Mouse (Mus musculus) WW6 (cell line): ENCODE measurements around the gene Mllt10.

Source experiments
- DNase-seq: peaks from one replicate; pipeline ENCODE4 v3.0.0-alpha.2; 2013; ENCODE audit warnings: low read depth, low spot score

Mllt10 gene

DNA sequence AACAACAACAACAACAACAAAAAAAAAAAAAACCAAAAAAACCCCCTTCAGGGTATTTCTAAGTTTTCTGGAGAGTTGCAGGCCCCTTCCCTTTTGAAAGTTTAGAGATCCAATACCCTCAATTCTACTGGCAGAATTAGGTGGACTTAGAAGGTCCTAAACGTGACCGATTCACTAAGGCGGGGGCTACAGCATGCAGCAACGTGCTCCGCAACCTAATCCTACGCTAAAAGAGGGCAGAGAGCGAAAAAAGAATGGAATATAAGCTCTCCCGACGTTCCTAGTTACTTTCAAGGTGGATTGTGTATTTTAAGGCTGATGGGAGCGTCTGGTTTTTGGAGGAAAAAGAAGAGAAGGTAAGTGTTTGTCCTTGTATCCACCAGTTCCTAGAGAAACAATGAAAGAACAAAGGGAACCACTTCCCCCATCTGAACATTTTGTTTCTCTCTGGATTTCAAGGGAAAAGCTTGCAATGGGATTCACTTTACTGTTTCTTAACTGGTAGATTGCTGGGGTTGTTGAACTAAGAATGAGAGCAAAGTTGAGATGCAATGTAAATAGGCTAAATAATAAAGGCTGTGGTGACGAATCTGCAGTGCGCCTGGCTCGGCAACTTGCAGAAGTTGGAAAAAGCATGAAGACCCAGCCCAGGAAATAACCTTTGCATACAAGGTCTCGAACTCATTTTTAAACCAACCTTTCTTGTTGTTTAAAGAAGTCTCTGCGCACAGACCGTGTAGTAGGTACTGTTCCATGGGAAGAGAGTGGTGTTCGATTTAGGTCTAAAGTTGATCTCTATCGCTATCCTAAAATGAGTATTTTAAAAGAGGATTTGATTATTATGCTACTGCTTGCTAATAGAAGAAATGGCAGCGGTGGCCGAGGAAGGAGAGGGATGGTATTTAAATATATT lies at the start of gene Mllt10:
TSS of gene Mllt10 (plus strand) at position 222 of the 913 bp plus-strand sequence.
- DNase-seq = no peak

DNA sequence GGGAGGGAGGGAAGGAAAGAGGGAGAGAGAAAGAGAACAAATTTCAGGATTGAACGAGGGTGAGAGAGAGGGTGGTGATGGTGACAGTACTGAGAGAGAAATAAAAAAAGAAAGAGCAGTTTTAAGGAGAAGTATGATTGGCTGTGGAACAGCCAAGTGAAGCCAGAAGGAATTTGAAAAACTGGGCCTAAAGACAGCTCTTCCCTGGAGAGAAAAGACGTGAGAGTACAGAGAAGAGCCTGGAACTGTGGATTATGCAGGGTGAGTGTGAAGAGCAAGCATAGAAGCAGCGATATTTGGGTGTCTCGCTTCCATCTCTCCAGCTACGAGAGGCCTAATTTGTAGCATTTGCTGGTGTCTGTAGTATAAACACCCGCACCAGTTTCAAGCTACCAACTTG lies 43.8 kb upstream of the Mllt10 start:
- DNase-seq = no peak

DNA sequence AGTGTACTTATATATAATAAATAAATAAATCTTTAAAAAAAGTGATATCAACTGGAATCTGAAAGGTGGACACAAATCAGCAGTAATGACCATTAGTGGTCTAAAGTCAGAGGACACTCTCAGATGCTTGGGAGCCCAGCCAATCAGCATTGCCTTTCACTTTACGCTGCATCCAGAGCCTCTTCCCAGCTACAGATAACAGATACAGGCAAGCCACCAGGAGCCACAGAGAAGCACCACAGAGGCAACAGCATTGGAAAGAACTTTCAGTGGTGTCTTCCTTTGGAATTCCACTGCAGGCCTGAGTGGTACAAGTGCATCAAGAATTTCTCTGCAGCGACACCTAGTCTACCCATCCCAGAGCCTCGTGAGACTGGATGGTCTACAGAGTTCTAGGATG lies 42.2 kb upstream of the Mllt10 start:
- no peak for DNase-seq

DNA sequence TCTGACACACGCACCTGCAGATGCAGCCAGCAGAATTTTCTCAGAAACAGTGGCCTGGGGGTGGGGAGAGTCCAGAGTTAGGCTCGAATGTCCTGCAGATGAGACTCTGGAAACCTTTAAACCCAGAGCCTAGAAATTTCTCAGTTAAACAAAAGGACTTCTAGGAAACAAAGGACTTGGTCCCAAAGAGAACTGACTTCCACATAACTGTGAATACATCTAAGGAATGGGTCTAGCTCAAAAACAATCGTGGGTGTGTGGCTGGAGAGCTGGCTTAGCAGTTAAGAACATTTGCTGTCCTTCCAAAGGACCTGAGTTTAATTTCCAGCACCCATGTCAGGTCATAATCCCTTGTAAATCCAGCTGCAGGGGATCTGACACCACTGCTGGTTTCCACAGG lies 39.5 kb upstream of the Mllt10 start:
- no peak for DNase-seq

DNA sequence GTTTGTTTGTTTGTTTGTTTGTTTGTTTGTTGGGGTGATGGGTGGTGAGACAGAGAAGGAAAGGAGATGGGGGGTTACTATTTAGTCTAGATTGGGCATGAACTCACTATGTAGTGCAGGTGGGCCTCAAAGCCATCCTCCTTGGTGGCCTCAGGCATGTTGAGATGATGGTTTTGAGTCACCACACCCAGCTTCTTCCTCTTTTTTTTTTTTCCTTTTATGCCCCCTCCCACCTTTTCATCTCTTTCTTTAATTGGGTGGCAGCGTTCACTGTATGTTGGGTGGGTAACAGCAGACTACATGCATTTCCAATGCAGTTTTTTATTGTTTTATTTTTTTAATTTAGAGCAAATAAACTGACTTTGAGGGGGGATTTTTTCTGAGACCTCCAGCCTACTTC lies 38.4 kb upstream of the Mllt10 start:
- no peak for DNase-seq

DNA sequence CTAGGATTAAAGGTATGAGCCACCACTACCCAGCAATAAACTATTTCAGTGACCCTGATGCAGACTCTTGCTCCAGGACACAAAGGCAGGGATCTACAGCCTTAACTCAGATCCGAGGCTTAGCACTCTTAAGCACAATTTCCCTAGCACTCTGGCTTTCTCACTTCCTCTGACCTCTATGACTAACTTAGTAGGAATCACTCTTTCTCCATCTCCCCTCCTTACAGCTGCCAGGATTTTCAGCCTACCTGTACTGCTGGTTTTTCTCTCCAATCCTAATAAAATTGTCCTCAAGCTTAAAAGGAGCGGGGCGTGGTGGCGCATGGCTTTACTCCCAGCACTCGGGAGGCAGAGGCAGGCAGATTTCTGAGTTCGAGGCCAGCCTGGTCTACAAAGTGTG lies 37.7 kb upstream of the Mllt10 start:
- no peak for DNase-seq

DNA sequence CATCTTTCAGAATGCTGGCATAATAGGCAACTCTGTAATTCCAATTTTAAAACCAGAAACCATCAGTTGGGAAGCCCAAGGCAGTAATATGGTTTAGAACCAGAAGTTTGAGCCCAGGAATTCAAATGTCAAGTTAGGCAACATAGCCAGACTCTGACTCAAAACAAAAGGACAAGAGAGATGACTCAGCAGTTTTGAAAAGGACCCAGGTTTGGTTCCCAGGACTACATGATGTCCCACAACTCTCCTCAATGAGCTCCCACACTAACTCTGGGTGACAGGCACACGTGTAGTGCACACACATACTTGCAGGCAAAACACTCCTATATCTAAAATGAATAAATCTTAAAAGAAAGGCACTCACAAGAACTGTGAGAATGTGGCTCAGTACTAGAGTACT lies 35.9 kb upstream of the Mllt10 start:
- no peak for DNase-seq

DNA sequence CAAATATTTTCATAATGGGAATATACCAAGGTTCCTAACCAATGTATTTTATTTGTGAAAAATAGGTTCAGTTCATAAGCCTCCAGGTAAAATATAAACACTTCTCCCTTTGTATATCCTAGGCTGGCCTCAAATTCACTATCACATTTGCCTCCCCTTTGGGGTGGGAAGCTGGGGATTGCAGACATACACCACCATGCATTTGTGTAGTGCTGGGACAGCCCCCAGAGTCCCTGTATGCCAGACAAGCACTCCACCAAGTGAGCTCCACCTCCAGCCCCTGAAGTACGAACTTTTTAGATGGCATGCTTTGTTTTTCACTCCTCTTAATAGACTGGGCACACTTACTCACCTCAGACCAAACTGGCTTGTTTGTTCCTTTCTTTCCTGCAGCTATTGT lies 32.2 kb upstream of the Mllt10 start:
- DNase-seq = no peak

DNA sequence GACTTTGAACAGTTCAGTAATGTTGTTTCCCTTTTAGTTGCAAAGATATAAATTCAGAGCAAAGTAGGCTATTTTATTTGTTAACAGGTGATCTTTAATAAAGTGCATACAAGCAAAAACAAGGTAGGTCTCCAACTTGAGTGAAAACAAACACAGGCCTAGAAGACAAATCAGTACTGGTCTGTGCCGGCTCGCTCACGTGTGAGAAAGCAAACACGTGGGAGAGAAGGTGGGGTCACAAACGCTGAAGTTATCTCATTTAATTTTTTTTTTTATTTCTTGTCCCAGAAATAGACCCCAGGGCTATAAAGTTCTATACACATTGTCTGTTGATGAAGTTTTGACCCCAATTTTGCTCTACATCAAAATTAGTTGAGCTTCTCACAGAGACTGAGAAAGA lies 29.9 kb upstream of the Mllt10 start:
- no peak for DNase-seq

DNA sequence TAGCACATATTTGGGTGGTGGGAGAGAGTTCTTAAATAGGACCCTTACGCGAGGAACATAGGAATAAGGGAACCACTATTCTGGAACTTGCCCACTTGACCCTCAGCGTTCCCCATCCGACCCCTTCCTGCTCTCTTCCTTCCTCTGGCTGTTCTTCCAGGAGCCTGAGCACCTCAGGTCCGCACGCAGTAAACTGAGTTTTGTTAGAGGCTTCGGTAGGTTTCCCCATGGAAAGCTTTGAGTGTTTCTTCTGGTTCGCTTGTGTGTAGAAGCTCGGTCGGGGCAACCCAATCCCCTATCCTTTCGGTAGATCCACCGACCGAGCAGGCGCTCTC lies 29.3 kb upstream of the Mllt10 start:
- no peak for DNase-seq

DNA sequence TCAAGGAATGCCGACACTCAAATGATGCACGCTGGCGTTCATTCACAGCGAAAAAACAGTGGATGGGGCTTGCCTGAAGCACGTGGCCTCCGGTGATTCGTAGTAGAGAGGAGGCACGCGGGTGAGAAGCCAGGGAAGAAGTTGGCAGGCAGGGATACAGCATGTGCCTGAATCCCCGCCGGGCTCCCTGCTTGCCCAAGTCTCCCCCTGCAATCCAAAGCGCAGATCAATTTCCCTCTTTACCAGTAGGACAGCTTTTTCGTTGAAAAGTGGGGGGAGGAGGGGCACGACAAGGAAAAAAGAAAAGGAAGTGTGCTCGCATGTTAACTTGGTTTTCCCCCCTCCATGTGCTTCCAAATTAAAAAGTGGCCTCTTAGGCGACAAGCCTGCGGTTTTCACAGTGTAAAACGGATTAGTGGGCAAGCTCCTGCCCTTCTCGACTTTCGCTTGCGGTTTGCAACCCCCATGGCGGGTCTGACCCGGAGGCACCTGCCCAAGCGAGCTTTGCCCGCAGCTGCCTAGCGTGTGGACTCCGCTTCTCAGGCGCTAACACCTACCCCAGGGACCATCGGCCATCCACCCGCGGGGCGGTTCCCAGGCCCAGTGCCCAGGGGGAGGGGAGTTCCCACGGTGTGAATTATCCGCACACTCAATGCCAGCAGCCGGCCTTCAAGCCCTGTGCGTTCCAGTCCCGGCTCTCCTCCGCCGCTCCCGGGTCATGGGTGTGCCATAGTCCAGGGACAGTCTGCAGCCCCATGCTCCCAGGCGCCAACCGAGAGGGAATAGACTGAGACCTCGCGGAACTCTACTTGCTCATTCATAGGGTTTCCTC lies 28.7 kb upstream of the Mllt10 start:
- no peak for DNase-seq

DNA sequence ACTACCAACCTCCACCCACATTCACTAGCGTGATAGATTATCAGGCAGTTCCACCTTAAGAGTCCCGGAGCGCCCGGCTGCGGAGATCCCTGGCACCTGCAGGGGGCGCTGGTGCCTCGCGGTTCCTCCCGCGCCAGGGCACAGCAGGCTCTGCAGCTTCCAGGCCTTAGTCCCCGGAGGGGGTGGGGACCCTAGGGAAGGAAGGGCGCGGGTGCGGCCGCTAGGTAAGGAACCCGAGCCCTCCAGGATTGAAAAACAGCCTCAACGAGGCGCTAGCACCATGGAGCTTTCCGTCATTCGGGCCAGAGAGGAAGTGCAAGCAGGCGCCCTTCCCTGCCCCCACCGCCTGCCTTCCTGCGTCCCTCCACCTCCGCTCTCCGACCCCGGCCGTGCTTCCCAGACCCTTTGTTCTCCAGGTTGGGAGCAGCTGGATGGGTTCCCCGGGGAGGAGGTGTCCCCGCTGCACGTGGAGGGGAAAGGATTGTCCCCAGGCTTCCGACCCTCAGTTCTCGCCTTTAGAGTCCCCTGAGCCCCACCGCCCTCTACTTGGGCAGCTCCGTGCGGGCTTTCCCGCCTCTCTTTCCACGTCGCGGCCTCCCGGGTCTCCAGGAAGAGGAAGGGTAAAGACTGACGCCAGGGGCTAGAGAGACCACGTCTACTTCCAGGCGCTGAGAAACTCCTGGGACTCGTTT lies 27.4 kb upstream of the Mllt10 start:
- peak; percentile 98 for DNase-seq

DNA sequence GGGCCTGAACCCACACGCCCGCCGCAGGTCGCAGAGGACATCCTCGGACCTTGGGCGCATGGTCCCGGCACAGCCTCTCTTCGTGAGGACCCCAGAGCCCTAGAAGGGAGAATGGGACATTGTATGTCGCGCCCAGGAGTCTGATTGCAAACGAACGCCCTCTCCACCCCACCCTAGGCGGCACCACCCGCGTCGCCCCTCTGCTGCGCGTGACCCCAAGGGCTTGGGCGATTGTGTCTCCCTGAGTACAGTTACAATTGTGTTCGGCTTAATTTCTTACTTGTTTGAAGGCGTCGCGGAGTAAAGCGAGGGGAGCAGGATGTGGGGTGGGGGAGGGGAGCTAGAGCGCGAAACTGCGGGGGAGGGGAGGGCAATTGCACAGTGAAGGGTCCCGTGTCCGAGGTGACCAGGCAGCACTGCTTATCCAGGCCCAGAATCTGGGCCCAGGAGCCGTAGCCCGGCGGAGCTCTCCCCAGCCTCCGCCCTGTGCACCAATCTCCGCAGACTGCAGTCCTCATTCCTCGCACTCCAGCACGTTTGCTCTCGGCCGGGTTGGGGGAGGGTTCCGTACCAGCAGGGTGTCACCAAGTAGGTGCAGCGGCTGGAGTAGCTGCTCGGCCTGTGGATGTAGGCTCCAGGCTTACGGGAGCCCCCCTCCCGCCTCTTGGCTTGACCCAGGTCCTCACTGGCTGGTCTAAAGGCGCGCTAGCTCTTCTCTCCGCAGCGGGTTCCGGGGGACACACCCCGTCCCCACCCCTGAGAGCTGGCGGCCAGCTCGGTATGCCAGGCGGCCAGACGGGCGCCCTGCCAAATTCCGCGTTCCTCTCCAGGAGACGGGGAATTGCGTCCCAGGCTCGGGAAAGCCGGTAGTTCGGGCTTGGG lies 26.7 kb upstream of the Mllt10 start:
- no peak for DNase-seq

DNA sequence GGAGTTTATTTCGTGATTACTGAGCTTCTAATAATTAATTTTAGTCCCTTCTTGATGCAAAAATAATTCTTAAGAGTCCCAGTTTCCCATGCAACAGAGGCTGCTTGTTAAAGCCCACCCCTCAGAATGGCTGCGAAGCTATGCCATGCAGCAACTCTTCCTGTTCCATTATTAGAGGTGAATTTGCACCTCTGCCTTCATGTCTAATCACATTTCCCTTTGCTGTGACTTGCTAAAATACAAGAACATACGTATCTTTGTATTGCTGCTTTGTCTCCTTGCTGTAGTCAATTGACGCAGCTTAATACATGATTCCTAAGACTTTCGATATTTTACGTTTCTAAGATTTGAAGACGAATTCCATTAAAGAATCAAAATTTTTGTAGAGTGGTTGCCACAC lies 25.4 kb upstream of the Mllt10 start:
- no peak for DNase-seq

DNA sequence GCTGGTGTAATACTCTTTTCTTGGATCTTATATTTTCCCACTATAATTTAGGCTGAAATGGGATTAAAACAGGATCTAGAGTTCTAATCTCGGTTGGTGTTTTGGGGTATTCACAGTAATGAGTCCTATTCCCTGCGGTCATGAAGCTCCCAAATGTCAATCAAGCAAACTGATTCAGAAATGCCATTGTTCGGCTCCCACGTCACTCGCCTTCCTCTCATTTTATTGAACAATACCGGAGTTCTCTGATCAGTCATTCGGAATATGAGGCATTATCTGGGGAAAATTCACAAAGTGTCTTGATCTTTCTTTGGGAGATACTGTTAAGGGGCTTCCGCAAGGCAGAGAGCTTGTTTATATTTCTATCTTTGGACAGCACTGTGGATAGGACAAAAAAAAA lies 24.5 kb upstream of the Mllt10 start:
- no peak for DNase-seq

DNA sequence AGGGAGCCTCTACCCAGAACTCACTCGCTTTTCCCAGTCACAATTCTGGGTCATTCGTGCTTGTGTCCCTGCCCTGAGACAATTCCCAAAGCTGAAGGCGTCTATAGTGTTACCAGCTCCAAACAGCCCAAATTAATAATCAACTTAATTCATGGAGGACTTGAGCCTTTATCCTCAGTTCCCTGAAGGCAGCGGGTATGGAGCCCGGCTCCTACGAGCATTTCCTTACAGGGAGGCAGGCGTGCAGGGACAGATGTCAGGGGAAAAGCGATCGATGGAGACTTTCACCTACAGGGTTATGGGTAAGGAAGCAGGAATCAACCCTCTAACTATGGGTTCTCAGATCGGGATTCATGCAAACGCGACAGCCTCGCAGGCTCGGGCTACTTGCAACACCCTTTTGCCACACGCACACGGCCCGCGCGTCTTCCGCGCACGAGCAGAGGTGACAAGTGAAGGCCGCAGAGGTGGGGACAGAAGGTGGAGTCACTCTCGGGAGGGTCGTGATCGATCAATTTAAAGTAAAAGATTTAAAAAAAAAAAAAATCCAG lies 23.7 kb upstream of the Mllt10 start:
- DNase-seq = no peak

DNA sequence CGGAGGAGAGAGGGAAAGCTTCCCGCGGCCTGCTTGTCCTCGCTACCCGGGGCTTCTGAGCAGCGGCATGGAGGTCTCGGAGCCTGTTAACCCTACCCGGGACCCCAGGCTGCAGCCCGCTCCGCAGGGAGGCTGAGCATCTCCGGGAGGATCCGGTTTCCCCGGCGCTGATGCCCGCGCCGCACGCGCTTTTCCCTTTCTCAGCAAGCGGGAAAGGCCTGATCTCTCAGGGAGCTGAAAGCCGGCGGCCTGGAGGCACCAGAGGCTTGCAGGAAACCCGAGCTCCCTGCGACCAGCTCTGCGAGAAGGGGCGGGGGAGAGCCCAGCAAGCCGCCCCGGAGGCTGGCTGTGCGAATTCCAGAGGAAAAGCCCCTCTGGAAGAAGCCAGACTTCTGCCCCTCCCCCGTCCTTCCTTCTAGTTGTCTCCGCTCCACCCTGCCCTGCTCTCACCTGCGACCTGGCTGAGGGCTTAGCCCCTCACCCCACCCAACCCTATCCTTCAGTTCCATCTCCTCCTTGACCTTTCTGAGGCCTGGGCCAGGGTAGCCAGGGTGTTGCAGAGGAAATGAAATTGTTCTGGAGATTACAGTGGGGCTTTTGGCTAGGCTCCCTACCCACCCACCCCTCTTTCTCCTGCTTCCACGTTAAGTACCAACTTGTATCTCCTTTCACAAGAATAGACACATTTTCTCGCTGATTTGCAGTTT lies 23.1 kb upstream of the Mllt10 start:
- no peak for DNase-seq

DNA sequence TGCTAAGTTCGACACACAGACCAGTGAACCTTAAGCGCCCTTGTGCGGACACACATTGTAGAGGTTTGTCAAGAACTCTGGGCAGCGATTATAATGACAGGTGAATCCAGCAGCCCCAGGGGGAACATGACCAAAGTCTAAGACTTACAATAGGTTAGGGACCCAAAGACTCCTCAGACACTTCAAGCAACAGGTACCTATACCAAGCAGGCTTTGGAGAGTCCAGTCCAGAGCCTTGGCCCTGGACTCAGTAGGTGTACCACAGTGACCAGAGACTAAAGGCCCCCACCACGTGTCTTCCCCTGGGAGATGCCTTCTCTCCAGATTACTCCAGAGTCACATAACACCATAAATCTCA lies 22.5 kb upstream of the Mllt10 start:
- no peak for DNase-seq

DNA sequence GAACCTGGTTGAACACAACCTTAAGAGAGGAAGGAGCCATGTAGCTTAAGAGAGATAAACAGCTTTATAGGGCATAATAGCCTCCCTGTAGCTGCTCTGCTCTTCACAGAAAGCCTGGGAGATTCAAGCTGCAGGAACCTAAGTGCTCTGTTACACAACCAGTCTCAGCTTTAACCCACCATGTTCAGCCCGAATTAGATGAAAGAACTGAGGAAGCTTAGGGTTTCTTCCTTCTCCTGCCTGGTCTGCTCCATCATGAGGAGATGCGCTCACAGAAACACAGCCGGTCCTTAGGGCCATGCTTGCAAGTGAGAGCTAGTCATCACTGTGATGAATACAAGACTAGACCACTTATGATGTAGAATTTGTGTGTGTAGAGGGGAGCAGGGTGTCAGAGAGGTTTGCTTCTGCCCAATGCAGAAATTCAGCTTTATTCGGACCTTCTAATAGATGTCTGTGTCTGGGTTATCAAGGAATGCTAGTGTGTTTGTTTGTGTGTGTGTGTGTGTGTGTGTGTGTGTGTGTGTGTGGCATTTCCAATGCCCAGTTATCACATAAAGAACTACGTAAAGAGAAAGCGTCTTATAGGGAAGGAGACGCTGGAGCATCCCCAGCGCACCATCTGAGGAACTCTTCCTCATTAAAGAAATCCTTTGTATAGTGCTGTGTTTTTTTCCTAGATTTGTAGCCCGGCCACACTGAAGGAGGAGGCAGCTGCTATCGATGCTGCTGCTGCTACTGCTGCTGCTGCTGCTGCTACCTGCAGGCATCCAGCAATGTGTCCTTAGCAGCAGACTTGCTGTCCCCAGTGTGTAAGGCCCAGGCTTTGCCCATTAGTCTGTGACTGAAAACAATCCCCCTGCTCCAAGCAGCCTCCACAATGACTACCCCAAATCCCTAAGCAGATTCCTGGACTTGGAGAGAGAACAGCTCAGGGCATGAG lies 21.6 kb upstream of the Mllt10 start:
- DNase-seq = no peak
